Mouse (Mus musculus) cortical plate, adult 2 months (tissue): ENCODE measurements around the gene Txnrd2. TPM values are rescaled to one million over a fixed set of nuclear protein-coding genes. Genes with fewer than 3 reads are reported as not detected.

Experiments used
- H3K27ac ChIP-seq: fragments of 200-500 bp; 2 replicates; pipeline ENCODE4 v1.5.1; 2012; ENCODE audit warnings: low read length, control low read depth, inconsistent platforms; ENCODE audit not compliant: insufficient read depth
- H3K4me1 ChIP-seq: fragments of 200-500 bp; 2 replicates; pipeline ENCODE4 v1.6.1; 2011; ENCODE audit warnings: low read length; ENCODE audit not compliant: control insufficient read depth, insufficient read depth
- H3K4me3 ChIP-seq: fragments of 200-500 bp; 2 replicates; pipeline ENCODE4 v1.5.1; 2011; ENCODE audit warnings: mild to moderate bottlenecking, low read length, control low read depth; ENCODE audit not compliant: insufficient read depth
- CTCF ChIP-seq: fragments of 200-500 bp; IDR thresholded peaks from 2 replicates; pipeline ENCODE4 v1.5.1; 2011; ENCODE audit warnings: mild to moderate bottlenecking, control low read depth, low read length; ENCODE audit not compliant: insufficient read depth; ENCODE audit errors: extremely low read depth
- POLR2A ChIP-seq: fragments of 200-500 bp; IDR thresholded peaks from 2 replicates; pipeline ENCODE4 v1.6.1; 2011; ENCODE audit warnings: mild to moderate bottlenecking, low read length, control low read depth; ENCODE audit not compliant: insufficient read depth; ENCODE audit errors: extremely low read depth
- polyA plus RNA-seq: library from polyadenylated mRNA; depleted of rRNA; stranded (reverse); fragments of >200 nt; gene quantifications from 2 replicates; pipeline ENCODE4 v1.2.3, GENCODE M21; 2012

Txnrd2 gene
- polyA plus RNA-seq, 1 experiment = 22.4 TPM

GRCm38 (mm10) chr16:18497865-18498515 lies 71.8 kb downstream of the Txnrd2 start:
- peak overlapping the region; percentile 85 for H3K27ac ChIP-seq
- peak overlapping the region; percentile 84 for H3K4me3 ChIP-seq
- H3K4me1 ChIP-seq = peaks cover 2% of the 10 kb centered on the region; the same call in 1 of the 2 replicates
- TF ChIP-seq CTCF = no peak
- TF ChIP-seq POLR2A = no peak

DNA sequence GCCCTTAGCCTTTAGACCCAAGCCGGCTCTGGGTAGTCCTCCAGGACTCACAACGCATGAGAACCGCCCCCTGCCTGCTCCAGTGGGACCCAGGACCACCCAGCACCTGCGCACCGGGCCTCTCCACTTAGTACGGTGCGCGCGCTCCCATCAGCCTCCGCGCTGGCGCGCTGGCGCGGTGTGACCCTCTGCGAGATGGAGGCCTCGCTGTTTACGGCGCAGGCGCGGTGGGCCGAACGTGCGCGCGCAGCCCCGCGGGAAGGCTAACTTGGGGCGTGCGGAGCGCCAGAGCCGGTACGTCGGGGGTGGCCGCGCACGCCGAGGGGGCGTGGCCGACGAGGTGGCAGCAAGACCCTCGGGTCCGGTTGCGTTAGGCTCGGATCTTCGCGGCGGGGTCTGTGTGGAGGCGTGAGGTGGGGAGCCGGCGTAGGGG lies 72.4 kb downstream of the Txnrd2 start, which contains the start of the genes Gnb1l and Rtl10:
Gene Gnb1l (plus strand): TSS at position 156 of the 433 bp plus-strand sequence.
Gene Rtl10 (plus strand): TSS at position 344 of the 433 bp plus-strand sequence.
- Histone ChIP-seq H3K4me3 (peak within 1 kb of the TSS; percentile 84), H3K27ac (peak within 1 kb of the TSS; percentile 85), H3K4me1 (peaks cover 2% of the 10 kb centered on the region; the same call in 1 of the 2 replicates)
- peak; percentile 82 for TF ChIP-seq POLR2A
- TF ChIP-seq CTCF = no peak

GRCm38 (mm10) chr16:18498996-18499395 lies 72.8 kb downstream of the Txnrd2 start:
- peaks cover 2% of the 10 kb centered on the region; the same call in 1 of the 2 replicates for H3K4me1 ChIP-seq
- TF ChIP-seq CTCF (no peak), POLR2A (no peak)
- no peak overlapping the region for H3K27ac ChIP-seq
- peak overlapping the region; percentile 84 for H3K4me3 ChIP-seq

GRCm38 (mm10) chr16:18501531-18501930 lies 75.3 kb downstream of the Txnrd2 start:
- peaks cover 2% of the 10 kb centered on the region; the same call in 1 of the 2 replicates for H3K4me1 ChIP-seq

DNA sequence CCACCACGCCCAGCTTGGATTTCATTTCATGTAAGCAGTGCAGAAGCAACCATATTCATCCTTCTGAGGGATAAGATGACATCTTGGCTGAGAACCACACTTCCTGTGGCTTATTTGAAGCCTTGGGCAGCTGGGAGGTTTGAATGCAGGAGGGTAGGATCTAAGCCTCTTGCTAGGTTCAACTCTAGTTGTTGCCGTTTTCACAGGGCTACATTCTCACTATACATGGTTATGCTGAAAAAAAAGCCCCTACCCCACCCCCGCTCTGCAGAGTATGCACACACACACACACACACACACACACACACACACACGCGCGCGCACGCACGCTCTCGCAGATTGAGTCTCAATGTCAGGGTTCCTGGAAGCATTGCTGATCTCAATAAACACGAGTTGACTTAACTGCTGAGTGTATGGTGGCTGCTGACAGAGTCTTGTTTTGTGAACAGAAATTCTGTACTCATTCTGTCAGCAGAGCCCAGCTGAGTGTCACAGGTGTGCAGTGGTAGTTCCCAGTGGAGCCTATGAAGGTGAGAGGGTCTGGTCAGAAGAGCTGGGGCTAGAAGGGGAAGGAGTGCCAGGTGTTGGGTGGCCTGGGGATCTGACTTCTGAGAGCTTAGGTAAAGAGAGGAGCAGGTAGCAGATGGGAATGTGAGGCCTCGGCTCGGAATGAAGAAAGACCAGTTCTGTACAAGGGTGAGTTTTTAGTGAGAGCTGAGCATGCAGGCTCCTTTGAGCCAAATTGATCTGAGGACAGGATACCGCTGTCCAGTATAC lies 77.6 kb downstream of the Txnrd2 start:
- H3K4me3 ChIP-seq = no peak overlapping the region
- H3K4me1 ChIP-seq = no peaks in the 10 kb centered on the region
- H3K27ac ChIP-seq = no peak overlapping the region
- TF ChIP-seq POLR2A (no peak), CTCF (no peak)

More at GRCm38 (mm10) chr16:18501531-18501930, 75.3 kb downstream of the Txnrd2 start:
- H3K27ac ChIP-seq = no peak overlapping the region
- no peak overlapping the region for H3K4me3 ChIP-seq
- no peak for TF ChIP-seq CTCF
- no peak for TF ChIP-seq POLR2A

- Histone ChIP-seq H3K27ac (no peak overlapping the region), H3K4me3 (no peak overlapping the region), H3K4me1 (no peaks in the 10 kb centered on the region)
- TF ChIP-seq POLR2A (no peak), CTCF (no peak)
Measured at GRCm38 (mm10) chr16:18506524-18507199, 80.5 kb downstream of the Txnrd2 start.

GRCm38 (mm10) chr16:18507200-18507549 lies 81.0 kb downstream of the Txnrd2 start:
- H3K27ac ChIP-seq = no peak overlapping the region
- H3K4me1 ChIP-seq = no peaks in the 10 kb centered on the region
- no peak overlapping the region for H3K4me3 ChIP-seq
- no peak for TF ChIP-seq POLR2A
- TF ChIP-seq CTCF = no peak

DNA sequence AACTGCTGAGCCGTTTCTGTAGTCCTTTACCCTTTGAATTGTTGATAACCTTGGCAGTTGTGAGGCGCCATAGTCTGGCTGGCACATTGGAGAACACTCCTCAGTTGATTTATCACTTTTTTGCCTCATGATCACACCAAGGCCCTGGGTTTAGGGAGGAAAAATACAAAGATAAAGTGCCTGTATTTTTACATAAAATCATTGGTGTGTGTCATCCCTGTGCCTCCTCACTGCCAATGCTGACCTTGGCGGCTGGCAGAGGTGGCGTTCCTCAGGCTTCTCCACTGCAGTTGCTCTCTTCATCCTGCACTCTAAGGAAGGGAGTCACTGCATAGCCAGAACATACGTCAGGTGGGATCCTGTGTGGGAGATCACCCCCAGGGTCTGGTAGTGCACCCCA lies 85.6 kb downstream of the Txnrd2 start:
- no peaks in the 10 kb centered on the region for H3K4me1 ChIP-seq
- TF ChIP-seq CTCF (no peak), POLR2A (no peak)
- no peak overlapping the region for H3K27ac ChIP-seq
- H3K4me3 ChIP-seq = no peak overlapping the region

- H3K4me3 ChIP-seq = no peak overlapping the region
- TF ChIP-seq POLR2A (no peak), CTCF (no peak)
- H3K27ac ChIP-seq = no peak overlapping the region
- no peaks in the 10 kb centered on the region for H3K4me1 ChIP-seq
Measured at GRCm38 (mm10) chr16:18513508-18513907, 87.3 kb downstream of the Txnrd2 start.
